Comparison of ENCODE assay signal across 8 mouse cellular contexts in the genomic region with DNA sequence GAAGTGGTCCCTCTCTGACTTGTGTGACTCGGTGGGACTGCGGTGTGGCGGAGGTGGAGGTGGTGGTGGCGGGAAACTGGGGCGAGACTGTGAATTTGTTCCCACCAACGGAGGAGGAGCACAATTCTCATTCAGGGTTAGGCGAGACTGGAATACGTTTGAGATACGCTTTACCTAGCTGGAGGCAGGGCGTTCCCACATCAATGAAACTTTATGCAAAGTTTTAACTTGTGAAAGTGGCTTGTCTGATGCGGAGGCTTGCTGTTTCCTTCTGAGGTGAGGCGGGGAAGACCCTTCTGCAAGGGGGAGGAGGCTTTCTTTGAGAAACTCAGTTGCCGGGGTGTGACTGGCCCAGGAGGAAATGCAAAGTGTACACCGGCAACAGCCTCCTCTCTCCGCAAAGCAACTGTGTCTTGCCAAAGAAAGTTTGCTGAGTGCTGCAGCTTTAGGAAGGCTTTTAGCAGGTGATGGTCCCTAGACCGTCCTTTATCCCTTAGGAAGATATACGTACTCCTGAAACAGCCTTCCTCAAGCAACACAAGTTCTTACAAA. TPM values are rescaled to one million over a fixed set of nuclear protein-coding genes. Genes with fewer than 3 reads are reported as not detected.
DNase-seq lines count a peak whose midpoint lies in the region; ATAC-seq and TF ChIP-seq lines count a peak whose summit lies in the region.

No protein-coding gene starts in this region.

- in situ Hi-C loops in ES-E14 (cut with MboI; ENCODE audit: low sequenced_read_pairs in 2 of 2, unreplicated experiment in 2 of 2) = no loop called here

- H3K27me3 ChIP-seq in heart, embryonic 13.5 days (replicated peaks) = no peaks in the 10 kb centered on the region
- H3K27me3 ChIP-seq in erythroblast, embryonic 14.5 days (ENCODE audit: control insufficient read depth) = no peaks in the 10 kb centered on the region
- H3K27me3 ChIP-seq in intestine, embryonic 16.5 days (replicated peaks; ENCODE audit: control insufficient read depth, insufficient read depth, low read length) = no peaks in the 10 kb centered on the region
- peaks cover 23% of the 10 kb centered on the region for H3K27me3 ChIP-seq in midbrain, embryonic 13.5 days

- peak overlapping the region; percentile 92 for H3K4me2 ChIP-seq in heart, embryonic 13.5 days
- peak overlapping the region; percentile 89 for H3K4me2 ChIP-seq in intestine, embryonic 16.5 days (ENCODE audit: low read depth, low read length)
- peak overlapping the region; percentile 92 for H3K4me2 ChIP-seq in midbrain, embryonic 13.5 days (replicated peaks)

- no peak for DNase-seq in heart, postnatal 10 days
- peak; percentile 68 for DNase-seq in ES-E14 (ENCODE audit: low read depth, low spot score)
- peak; percentile 81 for DNase-seq in thymus, postnatal 14 days
- DNase-seq in MN1 (ENCODE audit: low spot score) = no peak

- peak overlapping the region; percentile 67 for H3K4me3 ChIP-seq in heart, embryonic 13.5 days
- peak overlapping the region; percentile 67 to 78 for H3K4me3 ChIP-seq in ES-E14 (ENCODE audit: insufficient read depth in 1 of 2, low read depth in 1 of 2, low read length in 2 of 2, poor library complexity in 1 of 2, severe bottlenecking in 1 of 2)
- peak overlapping the region; percentile 85 for H3K4me3 ChIP-seq in erythroblast, embryonic 14.5 days (replicated peaks)
- peak overlapping the region; percentile 73 for H3K4me3 ChIP-seq in intestine, embryonic 16.5 days (ENCODE audit: low read length)
- peak overlapping the region; percentile 72 for H3K4me3 ChIP-seq in midbrain, embryonic 13.5 days (replicated peaks)

- no peaks in the 10 kb centered on the region for H3K9me3 ChIP-seq in heart, embryonic 13.5 days
- H3K9me3 ChIP-seq in ES-E14 (ENCODE audit: control insufficient read depth, insufficient read depth, low read depth, low read length) = no peaks in the 10 kb centered on the region
- H3K9me3 ChIP-seq in erythroblast, embryonic 14.5 days (ENCODE audit: control insufficient read depth, low read length) = no peaks in the 10 kb centered on the region
- no peaks in the 10 kb centered on the region for H3K9me3 ChIP-seq in intestine, embryonic 16.5 days (ENCODE audit: control insufficient read depth, low read length)
- H3K9me3 ChIP-seq in midbrain, embryonic 13.5 days = no peaks in the 10 kb centered on the region

- no peak for ATAC-seq in heart, embryonic 13.5 days (ENCODE audit: extremely low read depth, insufficient number of reproducible peaks, low FRiP score, low TSS enrichment)
- ATAC-seq in intestine, embryonic 16.5 days = peak; percentile 63
- no peak for ATAC-seq in midbrain, embryonic 13.5 days

- H3K9ac ChIP-seq in heart, embryonic 13.5 days = peak overlapping the region; percentile 92
- peak overlapping the region; percentile 84 for H3K9ac ChIP-seq in ES-E14 (ENCODE audit: insufficient read depth, low read depth, low read length, poor library complexity, severe bottlenecking)
- H3K9ac ChIP-seq in intestine, embryonic 16.5 days (ENCODE audit: low read depth, low read length) = peak overlapping the region; percentile 95
- peak overlapping the region; percentile 76 for H3K9ac ChIP-seq in midbrain, embryonic 13.5 days (replicated peaks)

- intact Hi-C loops in heart, postnatal 10 days (cut with DNase I) = loop anchor here (1.0 to 10.0 kb wide), 3 partner anchors 42 to 114 kb away; partner anchors contain the start of gene Nr4a2

- peak overlapping the region; percentile 60; the same call in 1 of the 2 replicates for H3K27ac ChIP-seq in heart, embryonic 13.5 days (replicated peaks)
- H3K27ac ChIP-seq in ES-E14 (ENCODE audit: insufficient read depth, low read depth, low read length, poor library complexity, severe bottlenecking) = peak overlapping the region; percentile 91
- peak overlapping the region; percentile 85 for H3K27ac ChIP-seq in intestine, embryonic 16.5 days (ENCODE audit: low read length)
- no peak overlapping the region for H3K27ac ChIP-seq in midbrain, embryonic 13.5 days

- H3K36me3 ChIP-seq in heart, embryonic 13.5 days = no peaks in the 10 kb centered on the region
- H3K36me3 ChIP-seq in ES-E14 (ENCODE audit: control insufficient read depth, insufficient read depth, low read length, poor library complexity, severe bottlenecking) = no peaks in the 10 kb centered on the region
- H3K36me3 ChIP-seq in erythroblast, embryonic 14.5 days (ENCODE audit: control insufficient read depth) = no peaks in the 10 kb centered on the region
- no peaks in the 10 kb centered on the region for H3K36me3 ChIP-seq in intestine, embryonic 16.5 days (ENCODE audit: control insufficient read depth, insufficient read depth, low read length)
- no peaks in the 10 kb centered on the region for H3K36me3 ChIP-seq in midbrain, embryonic 13.5 days

- peaks cover 16% of the 10 kb centered on the region for H3K4me1 ChIP-seq in heart, embryonic 13.5 days
- H3K4me1 ChIP-seq in ES-E14 (ENCODE audit: control insufficient read depth in 2 of 2, insufficient read depth in 2 of 2, low read length in 2 of 2, poor library complexity in 1 of 2) = peaks cover 7 to 12% of the 10 kb centered on the region in 2 experiments
- peaks cover 22% of the 10 kb centered on the region for H3K4me1 ChIP-seq in erythroblast, embryonic 14.5 days (ENCODE audit: control insufficient read depth)
- H3K4me1 ChIP-seq in intestine, embryonic 16.5 days (ENCODE audit: control insufficient read depth, insufficient read depth, low read length) = peaks cover 7% of the 10 kb centered on the region; the same call in 1 of the 2 replicates
- peaks cover 11% of the 10 kb centered on the region for H3K4me1 ChIP-seq in midbrain, embryonic 13.5 days (replicated peaks)

- 3% methylated on average over 17 of the region's 17 CpGs for WGBS in heart, embryonic 13.5 days
- 4% methylated on average over 17 of the region's 17 CpGs for WGBS in intestine, embryonic 16.5 days
- 5% methylated on average over 17 of the region's 17 CpGs for WGBS in midbrain, embryonic 13.5 days

TF ChIP-seq in ES-E14, 5 proteins besides CTCF, POLR2A, EP300 and RAD21:
- TF ChIP-seq ZC3H11A (IDR thresholded peaks at IDR 0.05; ENCODE audit: borderline replicate concordance, low read depth, low read length) = no peak

RNA-seq across cellular contexts. Expression of gene Gpd2, which starts 1.3 kb away (rescaled TPM):
- polyA plus RNA-seq in heart, embryonic 13.5 days (2015; fragmentation: Nextera tagmentation; extraction: Ambion mirVana) = 11.9 and 14.3 TPM in 2 replicates
- total RNA-seq in heart, postnatal 10 days (2021) = 10 to 100 TPM; 20.7 to 42.3 TPM
- 56.2 and 71.4 TPM in 2 replicates for total RNA-seq in ES-E14 (2012; rRNA removed)
- 0.07 and 0.12 TPM in 2 replicates for polyA plus RNA-seq in erythroblast, embryonic 14.5 days (2012)
- 23.0 and 27.0 TPM in 2 replicates for polyA plus RNA-seq in intestine, embryonic 16.5 days (2015; fragmentation: Nextera tagmentation; extraction: Ambion mirVana)
- polyA plus RNA-seq in midbrain, embryonic 13.5 days (2015; fragmentation: Nextera tagmentation; extraction: Ambion mirVana) = 11.6 and 12.0 TPM in 2 replicates

Comparison
In these comparisons a context has a peak if more than half of its experiments do, and no peak if none do; other contexts are left out.
1. DNase-seq: peak in ES-E14 (single experiment) and thymus, postnatal 14 days (single experiment); none in heart, postnatal 10 days (0 of 2) and MN1 (single experiment).
2. RNA of gene Gpd2, which starts 1.3 kb away (polyA plus RNA-seq): 23.0 to 27.0 TPM in intestine, embryonic 16.5 days, 11.6 to 12.0 TPM in midbrain, embryonic 13.5 days and 11.9 to 14.3 TPM in heart, embryonic 13.5 days; 0.07 to 0.12 TPM in erythroblast, embryonic 14.5 days; every median in the first group is over 10 times any median in the second.
3. Peak in every context shown above with its lines, with median percentiles within 50 percentile points of each other: H3K4me2 ChIP-seq, H3K4me3 ChIP-seq and H3K9ac ChIP-seq.